8 mouse cellular contexts compared by ENCODE assay signal in the genomic region with DNA sequence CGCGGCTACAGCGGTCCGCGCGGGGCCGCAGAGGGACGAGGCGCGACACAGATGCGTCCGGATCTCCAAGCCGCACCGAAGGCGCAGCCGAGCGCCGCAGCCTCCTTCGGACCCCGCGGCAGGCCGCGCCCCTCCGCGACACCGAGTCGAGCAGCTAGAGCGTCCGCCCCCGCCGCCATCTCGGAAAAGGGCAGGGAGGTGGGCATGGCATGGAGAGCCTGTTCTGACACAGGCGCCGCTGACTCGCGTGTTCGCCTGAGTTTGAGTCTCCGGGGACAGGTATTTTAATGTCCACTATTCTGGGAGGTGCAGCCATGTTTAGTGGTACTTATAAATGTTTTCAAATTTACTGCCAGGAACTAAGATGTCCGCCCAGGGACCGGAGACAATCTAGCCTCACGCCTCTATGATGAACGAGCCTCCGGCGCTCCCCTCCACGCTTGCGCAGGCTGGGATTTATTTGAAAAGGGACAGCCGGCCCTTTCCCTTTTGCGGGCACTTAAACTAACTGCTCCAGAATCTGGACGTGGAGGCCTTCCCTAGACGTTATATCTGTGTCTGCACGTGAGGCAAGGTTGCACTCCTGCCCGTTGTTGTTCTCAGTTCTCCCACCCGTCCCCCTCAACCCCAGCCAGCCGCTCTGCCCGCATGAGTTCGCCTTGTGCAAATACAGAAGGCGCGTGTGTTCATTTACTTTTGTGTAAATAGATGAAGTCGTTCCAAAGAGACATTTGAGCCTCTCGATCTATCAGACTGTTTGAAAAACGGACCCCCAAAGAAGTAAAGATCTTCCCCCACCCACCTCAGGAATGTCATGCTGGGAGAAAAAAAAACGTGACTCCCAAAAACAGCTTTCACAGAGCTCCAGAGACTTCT. TPM values are rescaled to one million over a fixed set of nuclear protein-coding genes. Genes with fewer than 3 reads are reported as not detected.
DNase-seq lines count a peak whose midpoint lies in the region; ATAC-seq and TF ChIP-seq lines count a peak whose summit lies in the region.

No protein-coding gene starts in this region.

- peak overlapping the region; percentile 76 for H3K9ac ChIP-seq in embryonic facial prominence, embryonic 15.5 days
- H3K9ac ChIP-seq in limb, embryonic 14.5 days (ENCODE audit: low read depth, low read length, severe bottlenecking): peak overlapping the region; percentile 88
- H3K9ac ChIP-seq in midbrain, embryonic 16.5 days (ENCODE audit: low read depth, low read length): peak overlapping the region; percentile 94

- H3K4me2 ChIP-seq in embryonic facial prominence, embryonic 15.5 days (replicated peaks): peak overlapping the region; percentile 56
- H3K4me2 ChIP-seq in limb, embryonic 14.5 days (replicated peaks; ENCODE audit: low read depth, low read length, severe bottlenecking): peak overlapping the region; percentile 79
- peak overlapping the region; percentile 63 for H3K4me2 ChIP-seq in midbrain, embryonic 16.5 days (ENCODE audit: low read length)

- peak overlapping the region; percentile 85 for H3K27ac ChIP-seq in bone marrow macrophage, adult 2 months (ENCODE audit: insufficient read depth, low read depth, low read length)
- H3K27ac ChIP-seq in embryonic facial prominence, embryonic 15.5 days (replicated peaks): peak overlapping the region; percentile 87
- H3K27ac ChIP-seq in limb, embryonic 14.5 days (replicated peaks; ENCODE audit: low read depth, low read length): peak overlapping the region; percentile 81
- peak overlapping the region; percentile 88 for H3K27ac ChIP-seq in midbrain, embryonic 16.5 days (ENCODE audit: low read length)
- H3K27ac ChIP-seq in spleen, adult 2 months (ENCODE audit: insufficient read depth, low read length): peak overlapping the region; percentile 88

- TF ChIP-seq POLR2A in bone marrow macrophage, adult 2 months (IDR thresholded peaks at IDR 0.05; ENCODE audit: borderline replicate concordance, low read depth, low read length): no peak
- TF ChIP-seq POLR2A in limb, embryonic 14.5 days (IDR thresholded peaks at IDR 0.05; ENCODE audit: borderline replicate concordance, extremely low read depth, insufficient read depth, insufficient read length): peak; percentile 95
- peak; percentile 75 for TF ChIP-seq POLR2A in spleen, adult 2 months (IDR thresholded peaks at IDR 0.05; ENCODE audit: low read depth, low read length)

- DNase-seq in B cell, adult 2 months: peak; percentile 90 to 92
- peak; percentile 81 to 88 for DNase-seq in heart, adult 9 months (ENCODE audit: low spot score in 2 of 2)
- DNase-seq in kidney, adult 9 months: peak; percentile 91
- peak; percentile 92 for DNase-seq in limb, embryonic 14.5 days (ENCODE audit: low spot score)
- DNase-seq in spleen, adult 2 months (ENCODE audit: low read depth in 1 of 2, low spot score in 2 of 2): peak; percentile 86 to 87

- WGBS in embryonic facial prominence, embryonic 15.5 days: under 1% methylated on average over 62 of the region's 62 CpGs
- under 1% methylated on average over 61 of the region's 62 CpGs for WGBS in limb, embryonic 14.5 days
- WGBS in midbrain, embryonic 16.5 days: under 1% methylated on average over 62 of the region's 62 CpGs
- under 1% methylated on average over 62 of the region's 62 CpGs for WGBS in spleen, adult 2 months

- H3K4me1 ChIP-seq in bone marrow macrophage, adult 2 months (ENCODE audit: control insufficient read depth, insufficient read depth, low read length): peaks cover 12% of the 10 kb centered on the region
- peaks cover 25% of the 10 kb centered on the region for H3K4me1 ChIP-seq in embryonic facial prominence, embryonic 15.5 days
- peaks cover 10% of the 10 kb centered on the region for H3K4me1 ChIP-seq in limb, embryonic 14.5 days (ENCODE audit: control insufficient read depth, insufficient read depth, low read length)
- H3K4me1 ChIP-seq in midbrain, embryonic 16.5 days (ENCODE audit: control insufficient read depth, insufficient read depth, low read length): peaks cover 12% of the 10 kb centered on the region
- H3K4me1 ChIP-seq in spleen, adult 2 months (ENCODE audit: control insufficient read depth, insufficient read depth, insufficient read length): peaks cover 3% of the 10 kb centered on the region; the same call in 1 of the 2 replicates

- H3K9me3 ChIP-seq in embryonic facial prominence, embryonic 15.5 days (replicated peaks): no peaks in the 10 kb centered on the region
- no peaks in the 10 kb centered on the region for H3K9me3 ChIP-seq in limb, embryonic 14.5 days (ENCODE audit: control insufficient read depth, low read length)
- H3K9me3 ChIP-seq in midbrain, embryonic 16.5 days (replicated peaks; ENCODE audit: control insufficient read depth, low read length, poor library complexity, severe bottlenecking): no peaks in the 10 kb centered on the region

- peaks cover 26% of the 10 kb centered on the region for H3K36me3 ChIP-seq in embryonic facial prominence, embryonic 15.5 days
- H3K36me3 ChIP-seq in limb, embryonic 14.5 days (ENCODE audit: control insufficient read depth, insufficient read depth, low read length): peaks cover 21% of the 10 kb centered on the region
- H3K36me3 ChIP-seq in midbrain, embryonic 16.5 days (ENCODE audit: control insufficient read depth, insufficient read depth, low read length): peaks cover 7% of the 10 kb centered on the region
- H3K36me3 ChIP-seq in spleen, adult 2 months (ENCODE audit: control insufficient read depth, insufficient read depth, low read length): peaks cover 3% of the 10 kb centered on the region

- H3K27me3 ChIP-seq in embryonic facial prominence, embryonic 15.5 days: no peaks in the 10 kb centered on the region
- H3K27me3 ChIP-seq in limb, embryonic 14.5 days (ENCODE audit: control insufficient read depth, insufficient read depth, low read length): no peaks in the 10 kb centered on the region
- H3K27me3 ChIP-seq in midbrain, embryonic 16.5 days (ENCODE audit: control insufficient read depth, insufficient read depth, low read depth, low read length): no peaks in the 10 kb centered on the region
- H3K27me3 ChIP-seq in spleen, adult 2 months (ENCODE audit: control insufficient read depth, insufficient read depth, low read length): no peaks in the 10 kb centered on the region

- no peak for TF ChIP-seq CTCF in bone marrow macrophage, adult 2 months (IDR thresholded peaks at IDR 0.05; ENCODE audit: low read depth, low read length)
- no peak for TF ChIP-seq CTCF in spleen, adult 2 months (IDR thresholded peaks at IDR 0.05; ENCODE audit: extremely low read depth, insufficient read depth, insufficient read length, insufficient replicate concordance)

- peak overlapping the region; percentile 99 for H3K4me3 ChIP-seq in bone marrow macrophage, adult 2 months (ENCODE audit: insufficient read depth, low read length)
- H3K4me3 ChIP-seq in embryonic facial prominence, embryonic 15.5 days (replicated peaks): peak overlapping the region; percentile 73
- H3K4me3 ChIP-seq in limb, embryonic 14.5 days (replicated peaks; ENCODE audit: low read length): peak overlapping the region; percentile 93
- peak overlapping the region; percentile 81 for H3K4me3 ChIP-seq in midbrain, embryonic 16.5 days (ENCODE audit: low read depth, low read length)
- peak overlapping the region; percentile 84 for H3K4me3 ChIP-seq in spleen, adult 2 months (ENCODE audit: extremely low read depth, insufficient read depth, insufficient read length)

- peak; percentile 92 for ATAC-seq in embryonic facial prominence, embryonic 15.5 days (ENCODE audit: insufficient number of reproducible peaks, low FRiP score, low TSS enrichment, low read depth)
- ATAC-seq in limb, embryonic 14.5 days (ENCODE audit: low FRiP score, low read depth): peak; percentile 93
- peak; percentile 94 for ATAC-seq in midbrain, embryonic 16.5 days

RNA-seq across cellular contexts. Expression of a gene that starts 3.5 kb away (rescaled TPM):
- 50.8 and 54.5 TPM in 2 replicates for polyA plus RNA-seq in bone marrow macrophage, adult 2 months (2012; ENCODE audit: insufficient read depth, insufficient read length, missing spikeins)
- 154 and 161 TPM in 2 replicates for polyA plus RNA-seq in embryonic facial prominence, embryonic 15.5 days (2015; fragmentation: Nextera tagmentation; extraction: Ambion mirVana)
- 134 and 144 TPM in 2 replicates for polyA plus RNA-seq in limb, embryonic 14.5 days (2012; rRNA removed)
- polyA plus RNA-seq in limb, embryonic 14.5 days (2014; fragmentation: Nextera tagmentation; extraction: Ambion mirVana): 148 and 157 TPM in 2 replicates
- 177 and 198 TPM in 2 replicates for polyA plus RNA-seq in midbrain, embryonic 16.5 days (2015; fragmentation: Nextera tagmentation; extraction: Ambion mirVana)
- 62.1 and 95.5 TPM in 2 replicates for polyA plus RNA-seq in spleen, adult 2 months (2012; rRNA removed)

RNA-seq across cellular contexts. Expression of a gene that starts 24.4 kb away (rescaled TPM):
- polyA plus RNA-seq in bone marrow macrophage, adult 2 months (2012; ENCODE audit: insufficient read depth, insufficient read length, missing spikeins): not detected in 2 replicates
- polyA plus RNA-seq in embryonic facial prominence, embryonic 15.5 days (2015; fragmentation: Nextera tagmentation; extraction: Ambion mirVana): 0.09 and 0.16 TPM in 2 replicates
- 0.09 and 0.33 TPM in 2 replicates for polyA plus RNA-seq in limb, embryonic 14.5 days (2012; rRNA removed)
- 0.17 and 0.36 TPM in 2 replicates for polyA plus RNA-seq in limb, embryonic 14.5 days (2014; fragmentation: Nextera tagmentation; extraction: Ambion mirVana)
- 0.08 TPM in 1 of 2 replicates, not detected in the other for polyA plus RNA-seq in midbrain, embryonic 16.5 days (2015; fragmentation: Nextera tagmentation; extraction: Ambion mirVana)
- polyA plus RNA-seq in spleen, adult 2 months (2012; rRNA removed): 0.07 and 0.14 TPM in 2 replicates

RNA-seq across cellular contexts. Expression of a gene that starts 40.3 kb away (rescaled TPM):
- polyA plus RNA-seq in bone marrow macrophage, adult 2 months (2012; ENCODE audit: insufficient read depth, insufficient read length, missing spikeins): not detected in 2 replicates
- 12.3 and 12.5 TPM in 2 replicates for polyA plus RNA-seq in embryonic facial prominence, embryonic 15.5 days (2015; fragmentation: Nextera tagmentation; extraction: Ambion mirVana)
- 3.8 and 4.7 TPM in 2 replicates for polyA plus RNA-seq in limb, embryonic 14.5 days (2012; rRNA removed)
- polyA plus RNA-seq in limb, embryonic 14.5 days (2014; fragmentation: Nextera tagmentation; extraction: Ambion mirVana): 3.2 and 3.4 TPM in 2 replicates
- polyA plus RNA-seq in midbrain, embryonic 16.5 days (2015; fragmentation: Nextera tagmentation; extraction: Ambion mirVana): 4.4 and 5.5 TPM in 2 replicates
- polyA plus RNA-seq in spleen, adult 2 months (2012; rRNA removed): 15.5 and 21.4 TPM in 2 replicates

RNA-seq across cellular contexts. Expression of a gene that starts 56.6 kb away (rescaled TPM):
- 123 and 152 TPM in 2 replicates for polyA plus RNA-seq in bone marrow macrophage, adult 2 months (2012; ENCODE audit: insufficient read depth, insufficient read length, missing spikeins)
- polyA plus RNA-seq in embryonic facial prominence, embryonic 15.5 days (2015; fragmentation: Nextera tagmentation; extraction: Ambion mirVana): 33.3 and 39.6 TPM in 2 replicates
- polyA plus RNA-seq in limb, embryonic 14.5 days (2012; rRNA removed): 131 and 148 TPM in 2 replicates
- polyA plus RNA-seq in limb, embryonic 14.5 days (2014; fragmentation: Nextera tagmentation; extraction: Ambion mirVana): 46.2 and 48.6 TPM in 2 replicates
- polyA plus RNA-seq in midbrain, embryonic 16.5 days (2015; fragmentation: Nextera tagmentation; extraction: Ambion mirVana): 36.2 and 36.3 TPM in 2 replicates
- 152 and 245 TPM in 2 replicates for polyA plus RNA-seq in spleen, adult 2 months (2012; rRNA removed)

Comparison
In these comparisons a context has a peak if more than half of its experiments do, and no peak if none do; other contexts are left out.
1. Peak in every context shown above with its lines: DNase-seq, ATAC-seq, H3K4me3 ChIP-seq and H3K27ac ChIP-seq.